Comparison of ENCODE assay signal across 9 mouse cellular contexts in genomic region chr5:115614948-115615347, GRCm38 (mm10). TPM values are rescaled to one million over a fixed set of nuclear protein-coding genes. Genes with fewer than 3 reads are reported as not detected.
DNase-seq lines count a peak whose midpoint lies in the region; ATAC-seq and TF ChIP-seq lines count a peak whose summit lies in the region.
"Had no signal": no experiment of that assay in that cellular context is flagged by ENCODE, and none has a peak within 500 bp of the region (broad histone marks: within the 10 kb centered on the region; RNA-seq: fewer than 3 reads in every experiment).

No protein-coding gene starts in this region.

- H3K27ac ChIP-seq in layer of hippocampus, adult 2 months: no peak overlapping the region
- no peak overlapping the region for H3K27ac ChIP-seq in forebrain, embryonic 13.5 days
- H3K27ac ChIP-seq: embryonic facial prominence, embryonic 15.5 days had no signal

- ATAC-seq in G1E (ENCODE audit: extremely low read depth, insufficient number of reproducible peaks, low FRiP score, poor library complexity, severe bottlenecking): no peak
- peak; percentile 76 for ATAC-seq in megakaryocyte progenitor cell, adult 5-6 weeks (replicated peaks; ENCODE audit: poor library complexity)
- no peak for ATAC-seq in forebrain, embryonic 13.5 days

- TF ChIP-seq CTCF in layer of hippocampus, adult 2 months (conservative IDR thresholded peaks at IDR 0.05): peak; percentile 75
- TF ChIP-seq CTCF in G1E (IDR thresholded peaks at IDR 0.05; ENCODE audit: low read depth, low read length): peak; percentile 51

- no peaks in the 10 kb centered on the region for H3K27me3 ChIP-seq in G1E (ENCODE audit: insufficient read depth, low read length)
- no peaks in the 10 kb centered on the region for H3K27me3 ChIP-seq in forebrain, embryonic 13.5 days
- H3K27me3 ChIP-seq: embryonic facial prominence, embryonic 15.5 days had no signal

- no peak overlapping the region for H3K9ac ChIP-seq in forebrain, embryonic 13.5 days
- H3K9ac ChIP-seq: embryonic facial prominence, embryonic 15.5 days had no signal

- H3K4me1 ChIP-seq in G1E (ENCODE audit: insufficient read depth, low read depth, low read length): peaks cover 77% of the 10 kb centered on the region
- H3K4me1 ChIP-seq in forebrain, embryonic 13.5 days: no peaks in the 10 kb centered on the region
- H3K4me1 ChIP-seq: embryonic facial prominence, embryonic 15.5 days had no signal

- H3K4me2 ChIP-seq in forebrain, embryonic 13.5 days: no peak overlapping the region
- H3K4me2 ChIP-seq: embryonic facial prominence, embryonic 15.5 days had no signal

- H3K36me3 ChIP-seq in G1E (replicated peaks): peaks cover 98% of the 10 kb centered on the region
- peaks cover 100% of the 10 kb centered on the region for H3K36me3 ChIP-seq in forebrain, embryonic 13.5 days (ENCODE audit: poor library complexity, severe bottlenecking)

- DNase-seq in layer of hippocampus, adult 2 months (ENCODE audit: low spot score in 2 of 2): no peak
- DNase-seq in layer of hippocampus, postnatal 14 days (ENCODE audit: low spot score in 2 of 2): no peak
- DNase-seq in G1E (ENCODE audit: low spot score): peak; percentile 29
- peak; percentile 48 for DNase-seq in c-Kit-positive CD71-negative TER-119-negative erythroid progenitor cells, embryonic 14.5 days (ENCODE audit: low read depth)
- peak; percentile 83 to 87 for DNase-seq in heart, postnatal 10 days
- no peak for DNase-seq in left cerebral cortex, postnatal 25 days (ENCODE audit: low spot score in 2 of 2)

- H3K9me3 ChIP-seq in G1E (replicated peaks): no peaks in the 10 kb centered on the region
- no peaks in the 10 kb centered on the region for H3K9me3 ChIP-seq in forebrain, embryonic 13.5 days (replicated peaks)
- H3K9me3 ChIP-seq: embryonic facial prominence, embryonic 15.5 days had no signal

- intact Hi-C loops in heart, postnatal 10 days (cut with DNase I): no loop called here
- intact Hi-C loops in left cerebral cortex, postnatal 25 days (cut with DNase I): loop anchor here (5.0 kb wide), 1 partner anchor 33 kb away; no protein-coding TSS in a partner anchor

- WGBS in forebrain, embryonic 13.5 days: 85% methylated on average over 7 of the region's 7 CpGs

- no peak overlapping the region for H3K4me3 ChIP-seq in layer of hippocampus, adult 2 months
- no peak overlapping the region for H3K4me3 ChIP-seq in G1E (ENCODE audit: low read depth, low read length)
- H3K4me3 ChIP-seq in forebrain, embryonic 13.5 days: no peak overlapping the region
- H3K4me3 ChIP-seq: embryonic facial prominence, embryonic 15.5 days had no signal

RNA-seq across cellular contexts. Expression of gene Rab35, which starts 16.8 kb away (rescaled TPM):
- 10 to 100 TPM; 85.6 to 98.6 TPM for total RNA-seq in layer of hippocampus, adult 2 months (2021)
- total RNA-seq in layer of hippocampus, postnatal 14 days (2021): 10 to 100 TPM; 81.3 to 88.6 TPM
- 62.2 and 63.3 TPM in 2 replicates for total RNA-seq in G1E (2014; fragmentation: Nextera tagmentation)
- 69.1 and 78.2 TPM in 2 replicates for total RNA-seq in G1E (2017)
- 74.5 and 88.3 TPM in 2 replicates for polyA plus RNA-seq in G1E (2012)
- 10 to 100 TPM; 51.0 to 52.2 TPM for total RNA-seq in heart, postnatal 10 days (2021)
- 24.7 and 25.2 TPM in 2 replicates for total RNA-seq in megakaryocyte progenitor cell, adult 5-6 weeks (2015)
- 22.8 and 28.8 TPM in 2 replicates for total RNA-seq in megakaryocyte progenitor cell, adult 5-6 weeks (2017)
- total RNA-seq in left cerebral cortex, postnatal 25 days (2021): 10 to 100 TPM; 86.0 to 96.7 TPM
- polyA plus RNA-seq in forebrain, embryonic 13.5 days (2015; fragmentation: Nextera tagmentation; extraction: Ambion mirVana): 10.6 and 12.1 TPM in 2 replicates

RNA-seq across cellular contexts. Expression of gene Gcn1l1, which starts 49.9 kb away (rescaled TPM):
- total RNA-seq in layer of hippocampus, adult 2 months (2021): 10 to 100 TPM; 74.5 to 76.7 TPM
- total RNA-seq in layer of hippocampus, postnatal 14 days (2021): 10 to 100 TPM; 69.1 to 71.5 TPM
- 78.5 and 96.0 TPM in 2 replicates for total RNA-seq in G1E (2014; fragmentation: Nextera tagmentation)
- total RNA-seq in G1E (2017): 44.6 and 45.7 TPM in 2 replicates
- 137 and 158 TPM in 2 replicates for polyA plus RNA-seq in G1E (2012)
- total RNA-seq in heart, postnatal 10 days (2021): 10 to 100 TPM; 47.2 to 51.7 TPM
- 17.5 and 17.7 TPM in 2 replicates for total RNA-seq in megakaryocyte progenitor cell, adult 5-6 weeks (2015)
- total RNA-seq in megakaryocyte progenitor cell, adult 5-6 weeks (2017): 33.2 and 35.3 TPM in 2 replicates
- total RNA-seq in left cerebral cortex, postnatal 25 days (2021): 10 to 100 TPM; 61.4 to 75.7 TPM
- polyA plus RNA-seq in forebrain, embryonic 13.5 days (2015; fragmentation: Nextera tagmentation; extraction: Ambion mirVana): 41.7 and 46.1 TPM in 2 replicates

RNA-seq across cellular contexts. Expression of gene Rplp0, which starts 55.7 kb away (rescaled TPM):
- total RNA-seq in layer of hippocampus, adult 2 months (2021): 100 to 1,000 TPM; 225 to 234 TPM
- 100 to 1,000 TPM; 347 to 378 TPM for total RNA-seq in layer of hippocampus, postnatal 14 days (2021)
- total RNA-seq in G1E (2014; fragmentation: Nextera tagmentation) (870 and 980 TPM in 2 replicates), G1E (2017) (1,362 and 1,673 TPM in 2 replicates)
- polyA plus RNA-seq in G1E (2012): 712 and 915 TPM in 2 replicates
- total RNA-seq in heart, postnatal 10 days (2021): 100 to 1,000 TPM; 788 to 793 TPM
- 3,223 and 3,257 TPM in 2 replicates for total RNA-seq in megakaryocyte progenitor cell, adult 5-6 weeks (2015)
- 1,603 and 2,013 TPM in 2 replicates for total RNA-seq in megakaryocyte progenitor cell, adult 5-6 weeks (2017)
- 100 to 1,000 TPM; 208 to 218 TPM for total RNA-seq in left cerebral cortex, postnatal 25 days (2021)
- 1,081 and 1,088 TPM in 2 replicates for polyA plus RNA-seq in forebrain, embryonic 13.5 days (2015; fragmentation: Nextera tagmentation; extraction: Ambion mirVana)

Comparison
In these comparisons a context has a peak if more than half of its experiments do, and no peak if none do; other contexts are left out.
1. DNase-seq: peak in G1E (single experiment), c-Kit-positive CD71-negative TER-119-negative erythroid progenitor cells, embryonic 14.5 days (single experiment) and heart, postnatal 10 days (2 of 2); none in layer of hippocampus, adult 2 months (0 of 2), layer of hippocampus, postnatal 14 days (0 of 2) and left cerebral cortex, postnatal 25 days (0 of 2).